Mouse (Mus musculus) kidney, embryonic 14.5 days (tissue): Measurements from ENCODE around the gene Wnk4. TPM values are rescaled to one million over a fixed set of nuclear protein-coding genes. Genes with fewer than 3 reads are reported as not detected.

Experiments
- polyA plus RNA-seq: library from polyadenylated mRNA; unstranded; fragments of >200 nt; fragmentation: Nextera tagmentation; extraction: Ambion mirVana; gene quantifications from 2 replicates; pipeline ENCODE4 v1.2.1, GENCODE M21; 2014

Gene Wnk4
- polyA plus RNA-seq, 1 experiment from 2014 or later, result 28.1 TPM

Other genes with a start within 250 kb of the Wnk4 start
- gene Naglu, start 190.6 kb upstream of the Wnk4 start, polyA plus RNA-seq, result 7.0 and 11.5 TPM in 2 replicates
- gene Hsd17b1, start 182.2 kb upstream of the Wnk4 start, polyA plus RNA-seq, result 0.16 TPM in 1 of 2 replicates, not detected in the other
- 42.0 and 44.9 TPM in 2 replicates for gene Coasy, start 178.0 kb upstream of the Wnk4 start, polyA plus RNA-seq
- 39.7 and 48.7 TPM in 2 replicates for gene Mlx, start 173.3 kb upstream of the Wnk4 start, polyA plus RNA-seq
- gene Psmc3ip, start 165.1 kb upstream of the Wnk4 start, polyA plus RNA-seq, result 52.0 and 61.8 TPM in 2 replicates
- gene Retreg3, start 140.7 kb upstream of the Wnk4 start, polyA plus RNA-seq, result 10.5 and 14.0 TPM in 2 replicates
- 81.9 and 95.4 TPM in 2 replicates for gene Tubg1, start 140.6 kb upstream of the Wnk4 start, polyA plus RNA-seq
- 3.7 and 4.5 TPM in 2 replicates for gene Tubg2, start 104.7 kb upstream of the Wnk4 start, polyA plus RNA-seq
- gene Cntnap1, start 90.0 kb upstream of the Wnk4 start, polyA plus RNA-seq, result 1.7 and 2.1 TPM in 2 replicates
- 17.0 and 17.9 TPM in 2 replicates for gene Plekhh3, start 89.2 kb upstream of the Wnk4 start, polyA plus RNA-seq
- gene Ccr10, start 85.1 kb upstream of the Wnk4 start, polyA plus RNA-seq, result 0.24 and 0.51 TPM in 2 replicates
- 18.2 and 27.4 TPM in 2 replicates for gene Ezh1, start 34.1 kb upstream of the Wnk4 start, polyA plus RNA-seq
- gene Ramp2, start 14.5 kb upstream of the Wnk4 start, polyA plus RNA-seq, result 248 and 275 TPM in 2 replicates
- gene Vps25, start 6.9 kb upstream of the Wnk4 start, polyA plus RNA-seq, result 154 and 160 TPM in 2 replicates
- gene Cntd1, start 18.4 kb downstream of the Wnk4 start, polyA plus RNA-seq, result 1.2 and 1.7 TPM in 2 replicates
- gene Coa3, start 18.5 kb downstream of the Wnk4 start, polyA plus RNA-seq, result 204 and 207 TPM in 2 replicates
- gene Becn1, start 41.7 kb downstream of the Wnk4 start, polyA plus RNA-seq, result 112 and 164 TPM in 2 replicates
- gene Psme3, start 55.6 kb downstream of the Wnk4 start, polyA plus RNA-seq, result 113 and 130 TPM in 2 replicates
- 1.9 TPM in 2 replicates for gene Aoc2, start 64.5 kb downstream of the Wnk4 start, polyA plus RNA-seq
- gene Aoc3, start 70.0 kb downstream of the Wnk4 start, polyA plus RNA-seq, result 0.23 and 0.37 TPM in 2 replicates
- 0.08 TPM in 1 of 2 replicates, not detected in the other for gene G6pc, start 107.0 kb downstream of the Wnk4 start, polyA plus RNA-seq
- 85.2 and 99.0 TPM in 2 replicates for gene Aarsd1, start 157.0 kb downstream of the Wnk4 start, polyA plus RNA-seq
- gene Gm27029, start 164.2 kb downstream of the Wnk4 start, polyA plus RNA-seq, result 10.4 and 11.5 TPM in 2 replicates
- 8.2 and 16.1 TPM in 2 replicates for gene Rundc1, start 164.5 kb downstream of the Wnk4 start, polyA plus RNA-seq
- gene Ptges3l, start 164.8 kb downstream of the Wnk4 start, polyA plus RNA-seq, result 8.9 and 10.3 TPM in 2 replicates
- 430 and 578 TPM in 2 replicates for gene Rpl27, start 181.7 kb downstream of the Wnk4 start, polyA plus RNA-seq
- 9.6 and 10.4 TPM in 2 replicates for gene Ifi35, start 187.8 kb downstream of the Wnk4 start, polyA plus RNA-seq
- 7.0 and 10.8 TPM in 2 replicates for gene Rnd2, start 204.4 kb downstream of the Wnk4 start, polyA plus RNA-seq
- 25.0 and 28.4 TPM in 2 replicates for gene Vat1, start 205.7 kb downstream of the Wnk4 start, polyA plus RNA-seq